Mouse (Mus musculus) ovary, postnatal 10 days (tissue): ENCODE measurements around the gene Txk.

Experiments
- DNase-seq: peaks from one replicate; pipeline ENCODE4 v3.0.0; 2022; ENCODE audit warnings: low spot score

Gene Txk

DNA sequence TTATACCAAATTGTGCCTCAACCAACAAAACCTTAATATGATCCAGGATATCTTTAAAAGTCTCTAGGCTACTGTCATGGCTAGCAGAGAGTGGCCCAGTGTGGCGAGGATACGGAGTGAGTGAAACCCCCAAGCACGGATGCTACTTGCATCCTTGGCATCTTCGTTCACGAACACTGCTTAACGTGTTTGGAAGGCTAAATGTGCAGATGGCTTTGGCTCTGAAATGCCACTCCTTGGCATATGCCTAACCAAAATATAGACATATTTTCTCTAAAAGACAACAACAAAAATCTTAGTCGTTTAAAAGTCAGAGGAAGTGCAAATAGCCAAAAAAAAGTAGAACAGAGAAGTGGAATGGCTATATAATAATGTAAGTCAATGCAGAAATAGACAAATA is 63.0 kb downstream of the Txk start:
- no peak for DNase-seq

DNA sequence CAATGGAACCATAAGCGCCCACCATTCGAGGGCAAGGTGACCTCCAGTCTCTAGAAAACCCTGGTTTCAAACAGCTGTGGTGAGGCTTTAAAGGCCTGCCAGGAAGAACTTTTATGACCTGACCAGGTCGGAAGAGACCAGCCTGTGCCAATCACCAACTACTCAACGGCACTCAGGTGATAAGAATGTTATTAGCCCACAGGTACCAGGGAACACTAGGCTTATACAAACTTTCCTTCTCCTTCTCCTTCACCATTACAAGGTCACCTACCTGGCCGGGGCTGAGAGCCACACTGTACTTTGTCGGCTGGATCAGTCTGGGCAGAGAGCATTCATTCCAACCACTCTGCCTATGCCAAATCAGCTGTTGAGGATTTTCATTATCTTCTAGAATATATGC is 71.1 kb downstream of the Txk start:
- DNase-seq = no peak

DNA sequence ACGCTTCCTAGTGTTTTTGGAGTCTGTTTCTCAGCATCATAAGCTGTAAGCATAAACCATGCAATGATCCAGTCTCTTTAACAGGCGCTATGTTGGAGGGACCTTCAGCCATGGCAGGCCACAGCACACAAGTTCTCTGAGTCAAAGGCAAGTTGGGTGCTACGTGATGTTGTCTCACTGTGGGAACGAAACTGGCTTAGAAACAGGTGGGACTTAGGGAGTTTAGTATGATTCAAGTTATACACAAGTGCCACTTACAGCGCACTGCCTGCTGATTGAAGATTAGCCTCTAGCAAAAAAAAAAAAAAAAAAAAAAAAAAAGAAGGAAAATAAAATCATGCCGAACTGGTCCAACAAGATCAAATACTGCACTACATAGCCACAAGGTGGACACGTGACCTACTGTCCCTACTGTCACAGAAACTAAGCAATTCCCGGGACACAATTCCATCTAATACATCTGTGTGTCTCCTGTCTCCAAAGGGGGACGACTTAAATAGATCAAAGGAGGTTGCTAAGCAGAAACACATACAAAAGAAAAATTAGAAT is 77.5 kb downstream of the Txk start:
- no peak for DNase-seq

DNA sequence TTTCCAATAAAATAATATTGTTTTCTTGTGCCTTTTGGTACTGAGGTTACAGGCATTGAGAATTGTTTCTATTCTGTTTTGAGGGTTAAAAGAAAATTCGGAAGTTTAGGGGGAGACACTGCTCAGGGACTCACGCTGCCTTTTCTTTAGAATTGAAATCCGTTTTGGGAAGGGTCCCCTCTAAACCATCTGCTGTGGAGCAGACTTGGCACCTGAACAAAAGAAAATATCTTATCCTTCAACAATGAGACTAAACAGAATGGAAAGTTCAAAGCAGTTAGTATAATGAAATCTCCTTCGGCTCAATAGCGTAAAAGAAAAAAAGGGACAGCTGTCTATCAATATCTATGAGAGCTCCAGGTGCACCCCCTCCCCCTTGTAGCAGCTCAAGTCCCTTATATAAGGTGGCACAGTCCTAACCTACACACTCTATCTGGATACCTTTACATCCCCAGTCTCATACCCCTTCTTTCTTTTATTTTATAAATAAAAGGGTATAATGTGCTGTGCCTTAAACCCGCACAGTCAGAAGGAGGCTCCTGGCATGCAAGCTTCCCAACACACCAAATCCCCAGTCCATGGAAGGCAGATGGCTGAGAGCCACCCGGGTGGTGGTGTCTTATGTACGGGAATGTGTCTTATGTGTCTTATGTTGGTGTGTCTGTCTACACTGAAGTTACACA is 81.4 kb downstream of the Txk start:
- no peak for DNase-seq

DNA sequence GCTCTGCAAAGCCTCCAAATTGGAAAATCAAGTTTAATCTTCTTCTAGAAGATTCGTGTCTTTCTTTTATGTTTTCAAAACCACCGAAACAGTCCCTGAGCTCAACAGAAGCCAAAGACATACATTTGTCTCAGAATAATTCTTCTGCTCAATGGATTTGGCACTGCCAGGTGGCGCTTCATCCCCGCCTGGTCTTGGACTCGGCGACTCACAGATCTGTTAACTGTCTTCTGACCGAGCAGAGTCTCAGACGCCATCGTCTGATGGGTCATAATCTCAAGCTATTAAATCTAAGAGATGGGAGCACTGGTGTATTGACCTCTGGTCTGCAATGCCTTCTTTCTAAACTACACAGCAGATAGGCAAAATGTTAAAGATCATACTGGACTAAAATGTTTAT is 84.2 kb downstream of the Txk start:
- no peak for DNase-seq

DNA sequence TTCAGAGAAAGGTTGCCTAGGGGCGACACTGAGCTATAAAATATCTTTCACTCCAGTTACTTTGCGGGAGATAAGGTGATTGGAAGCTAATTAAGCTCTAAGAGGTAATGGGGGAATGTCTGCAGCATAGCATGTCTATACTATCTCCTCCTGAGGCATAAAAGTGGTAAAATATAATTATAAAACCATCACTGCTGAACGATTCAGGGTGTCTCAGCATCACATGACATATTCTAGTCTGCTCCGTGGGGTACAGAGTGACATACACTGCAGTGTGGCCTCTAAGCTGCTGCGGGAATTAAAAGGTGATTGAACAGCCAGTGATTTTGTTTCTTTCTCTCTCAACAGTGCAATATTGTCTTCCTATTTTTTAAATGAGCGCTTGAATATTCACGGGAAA is 86.1 kb downstream of the Txk start:
- DNase-seq = no peak

DNA sequence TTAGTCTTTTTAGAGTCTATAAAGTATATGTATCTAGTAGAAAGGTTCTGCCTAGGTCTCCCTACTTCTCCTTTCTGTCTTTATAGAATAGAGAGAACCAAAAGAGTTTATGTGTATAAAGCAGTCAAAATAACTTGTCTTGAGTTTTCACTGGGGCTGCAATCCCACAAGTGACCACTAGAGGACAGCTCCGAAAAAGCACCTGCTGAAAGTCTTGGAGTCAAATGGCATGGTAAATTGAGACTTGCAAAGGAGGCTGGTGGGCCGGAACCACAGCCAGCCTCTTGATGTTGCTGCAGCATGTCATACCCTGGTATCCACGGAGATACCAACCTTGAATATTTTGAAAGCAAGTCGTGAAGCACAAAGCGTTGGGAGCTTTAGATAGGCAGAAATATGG is 87.3 kb downstream of the Txk start:
- DNase-seq = peak; percentile 33

DNA sequence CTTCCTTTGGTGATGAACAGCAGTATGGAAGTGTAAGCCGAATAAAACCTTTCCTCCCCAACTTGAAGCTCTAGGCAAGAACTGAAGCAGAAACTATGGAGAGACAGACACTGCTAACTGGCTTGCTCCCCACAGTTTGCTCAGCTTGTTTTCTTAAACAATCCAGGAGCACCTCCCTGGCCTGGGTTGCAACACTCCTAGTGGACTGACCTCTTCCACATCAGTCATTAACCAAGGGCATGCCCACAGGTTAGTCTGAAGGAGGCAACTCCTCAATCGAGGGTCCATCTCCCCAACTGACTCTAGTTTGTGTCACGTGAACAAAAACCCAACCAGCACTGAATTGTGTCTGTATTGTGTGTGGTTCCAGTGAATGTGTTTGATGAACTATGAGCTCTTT is 87.7 kb downstream of the Txk start:
- no peak for DNase-seq

DNA sequence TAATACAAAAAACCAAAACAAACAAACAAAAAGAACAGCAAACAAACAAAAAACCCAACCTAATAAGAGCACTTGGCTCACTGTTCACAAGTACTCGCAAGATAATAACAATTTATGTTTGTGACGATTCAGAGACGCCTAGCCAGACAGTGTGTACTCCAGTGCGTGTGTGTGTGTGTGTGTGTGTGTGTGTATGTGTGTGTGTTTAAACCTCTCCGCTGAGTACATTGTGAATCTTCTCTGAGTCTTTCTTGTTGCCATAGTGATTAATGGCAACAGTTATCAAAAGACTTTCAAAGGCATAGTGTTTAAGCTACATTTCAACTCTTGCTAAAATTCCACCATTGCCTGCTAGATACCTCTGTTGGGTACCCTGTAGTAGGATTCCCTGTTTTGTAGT is 88.5 kb downstream of the Txk start:
- DNase-seq = no peak

DNA sequence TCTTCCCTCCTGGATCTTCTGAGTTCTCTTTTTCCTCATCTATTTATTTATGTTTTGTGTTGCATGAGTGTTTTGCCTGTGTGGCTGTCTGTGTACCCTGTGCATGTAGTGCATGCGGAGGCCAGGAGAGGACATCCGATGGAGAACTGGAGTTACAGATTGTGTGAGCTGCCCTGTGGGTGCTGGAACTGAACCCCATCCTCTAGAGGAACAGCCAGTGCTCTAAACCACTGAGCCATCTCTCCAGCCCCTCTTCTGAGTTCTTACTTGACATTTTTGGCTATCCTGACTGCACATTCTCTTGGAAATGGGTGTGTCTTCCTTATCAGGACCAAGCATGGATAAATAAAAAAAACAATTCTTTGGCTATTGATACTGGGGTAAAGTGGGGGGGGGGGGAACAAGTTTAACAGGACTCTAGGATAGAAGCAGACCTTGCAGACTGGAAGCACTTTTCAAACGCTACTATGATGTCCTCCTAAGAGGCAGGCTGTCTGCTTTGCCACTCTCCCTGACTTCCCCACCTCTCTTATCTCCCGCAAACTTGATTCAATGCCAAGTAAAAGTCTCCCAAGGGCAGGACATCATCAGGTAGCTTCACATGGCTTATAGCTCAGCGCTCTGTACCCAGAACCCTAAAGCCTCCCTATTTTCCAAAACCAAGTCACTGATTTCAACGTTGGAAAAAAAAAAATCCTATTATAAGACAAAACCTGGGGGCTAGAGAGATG is 91.4 kb downstream of the Txk start:
- DNase-seq = no peak

DNA sequence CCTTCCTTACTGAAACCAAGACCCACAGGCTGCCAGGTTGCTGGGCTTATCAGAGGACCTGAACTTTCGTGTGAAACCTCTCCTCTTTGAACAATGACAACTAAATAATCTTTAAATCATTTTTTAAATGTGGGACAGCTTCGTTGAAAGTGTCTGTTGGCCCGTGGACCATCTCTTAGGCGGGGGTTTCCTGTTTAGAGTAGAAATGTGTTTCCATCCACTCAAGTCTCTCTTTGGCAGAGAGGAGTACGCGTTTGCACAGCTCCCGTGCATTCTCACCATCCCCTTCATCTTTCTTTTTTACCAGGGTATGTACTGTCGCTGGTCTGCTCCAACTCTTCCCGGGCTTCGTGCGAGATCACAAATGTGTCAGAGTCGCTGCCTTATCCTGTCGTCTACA is 94.2 kb downstream of the Txk start:
- no peak for DNase-seq

DNA sequence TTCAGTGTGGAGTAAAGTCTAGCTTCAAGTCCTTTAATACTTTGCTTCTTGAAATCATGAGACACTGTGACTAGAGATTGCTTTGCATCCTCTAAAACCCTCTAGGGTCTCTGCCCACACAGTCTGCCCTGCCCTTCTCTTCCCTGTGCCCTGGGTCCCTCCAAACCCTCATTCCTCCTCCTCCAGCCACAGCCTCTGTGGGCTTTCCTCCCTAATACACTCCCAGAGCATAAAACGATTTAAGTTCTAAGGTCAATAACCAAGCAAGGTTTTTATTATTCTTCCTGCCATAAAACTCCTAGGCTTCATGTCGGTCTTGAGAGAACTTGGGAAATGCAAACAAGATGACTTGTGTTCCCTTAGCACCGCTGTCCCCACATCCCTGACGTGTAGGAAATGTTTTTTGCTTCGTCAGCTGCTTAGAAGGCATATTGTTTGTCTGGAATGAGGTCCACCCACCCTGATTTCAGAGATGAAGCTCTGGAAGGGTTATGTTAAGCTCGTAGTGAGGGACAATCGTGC is 96.2 kb downstream of the Txk start:
- no peak for DNase-seq

DNA sequence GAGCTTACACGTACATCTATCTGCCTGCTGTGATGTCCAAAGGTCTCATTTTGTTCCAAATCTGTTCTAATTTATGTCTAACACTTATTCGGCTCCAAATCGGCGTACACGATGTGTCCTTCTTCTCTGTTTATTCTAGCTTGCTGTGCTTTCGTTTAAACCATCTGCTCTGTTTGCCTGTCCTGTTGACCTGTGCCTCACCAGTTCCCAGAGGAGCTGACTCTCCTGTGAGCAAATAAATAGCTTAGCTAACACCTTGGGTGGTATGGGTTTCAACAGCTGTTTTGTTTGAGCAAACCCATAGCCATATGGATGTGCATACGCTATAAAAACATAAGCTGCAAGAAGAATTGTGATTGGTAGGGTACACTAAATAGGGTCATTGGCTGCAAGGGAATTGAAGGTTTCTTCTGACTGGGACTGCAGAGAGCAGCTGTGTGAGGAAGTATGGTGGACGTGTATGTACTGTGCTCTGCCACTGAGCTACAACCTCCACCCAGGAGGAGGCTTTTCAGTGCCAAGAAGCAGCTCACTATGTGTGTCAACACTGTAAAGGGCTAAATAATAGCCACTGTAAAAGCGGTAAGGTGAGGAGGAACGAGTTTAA is 99.4 kb downstream of the Txk start:
- no peak for DNase-seq

DNA sequence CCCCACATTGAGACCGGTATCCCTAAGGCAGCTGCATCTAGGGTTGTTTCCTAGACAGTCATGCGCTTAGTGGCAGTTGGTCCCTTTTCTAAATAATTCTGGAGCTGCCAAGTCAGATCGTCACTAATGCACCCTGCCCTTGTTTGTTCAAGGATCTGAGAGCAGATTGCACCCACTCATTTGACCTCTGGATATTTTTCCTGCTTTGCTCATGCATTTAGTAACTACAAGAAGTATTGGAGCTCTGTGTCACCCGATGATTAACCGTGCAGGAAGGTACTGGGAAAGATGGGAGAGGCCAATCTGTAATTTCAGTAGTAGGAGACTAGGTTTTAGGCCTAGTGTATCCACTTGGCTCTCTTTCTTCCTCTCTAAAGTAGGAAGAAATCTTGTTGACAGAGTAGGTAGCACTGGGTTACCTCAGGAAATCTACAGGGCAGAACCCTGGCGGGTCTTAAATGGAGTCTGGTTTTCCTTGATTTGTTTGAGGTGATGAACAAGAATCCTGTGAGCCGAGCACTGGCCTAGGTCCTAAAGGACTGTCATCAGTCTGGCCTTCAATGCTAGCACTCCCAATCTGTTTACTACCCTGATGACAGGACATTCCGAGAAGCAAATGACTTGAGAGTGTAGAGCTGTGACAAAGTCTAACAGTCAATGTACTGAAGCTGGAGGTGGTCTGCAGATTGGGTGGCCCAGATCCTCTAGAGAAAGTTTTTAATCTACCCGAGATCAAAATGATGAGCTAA is 103.4 kb downstream of the Txk start:
- DNase-seq = no peak

DNA sequence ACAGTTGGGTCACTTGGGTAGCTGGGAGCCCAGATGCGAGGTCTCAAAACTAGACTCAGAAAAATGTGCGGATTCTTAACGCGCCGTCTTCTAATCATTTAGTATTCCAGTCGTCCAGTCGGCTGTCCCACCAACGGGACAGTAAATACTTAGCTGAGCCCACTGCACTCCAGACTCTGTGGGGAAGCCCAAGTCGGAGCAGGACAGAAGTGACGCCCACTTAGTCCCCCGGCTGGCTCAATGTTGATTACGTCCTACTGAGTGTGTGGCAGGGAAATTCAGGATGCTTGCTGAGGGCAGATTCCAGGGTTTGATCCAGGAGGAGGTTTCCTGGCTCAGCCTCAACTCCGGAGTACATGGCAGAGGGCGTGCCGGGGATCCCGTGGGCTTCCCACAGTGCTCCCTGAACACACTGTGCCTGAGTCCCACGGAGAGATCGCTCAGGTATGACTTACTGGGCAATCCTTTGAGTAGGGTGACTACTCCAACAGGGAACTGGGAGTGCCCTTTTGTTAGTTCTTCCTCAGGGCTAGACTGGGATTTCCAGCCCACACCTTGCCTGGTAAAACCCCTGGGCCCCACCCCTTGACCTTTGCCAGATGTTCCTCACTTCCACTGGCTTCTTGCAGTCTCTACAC is 104.5 kb downstream of the Txk start:
- DNase-seq = no peak

DNA sequence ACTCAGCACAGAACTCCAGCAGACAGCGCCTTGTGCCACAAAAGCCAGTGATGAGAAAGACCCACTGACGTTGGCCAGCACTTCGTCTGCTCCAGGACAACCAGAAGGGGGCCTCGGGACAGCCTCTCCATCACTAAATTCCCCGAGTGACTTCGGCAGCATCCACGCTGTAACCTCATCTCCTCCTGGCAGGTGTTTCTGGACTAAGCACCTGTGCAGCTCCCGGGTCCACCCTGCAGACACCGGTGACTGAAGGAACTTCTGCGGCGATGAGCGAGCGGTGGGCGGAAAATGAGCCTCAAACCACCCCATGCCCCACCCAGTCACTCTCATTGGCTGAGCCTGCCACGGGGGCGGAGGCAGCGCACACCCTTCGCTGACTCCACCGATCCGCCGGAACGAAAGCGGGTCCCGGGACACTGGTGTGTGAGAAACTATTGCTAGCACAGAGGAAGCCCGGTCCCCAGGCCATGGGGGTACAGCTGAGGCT is 105.1 kb downstream of the Txk start, which contains the start of gene Nipal1:
Gene Nipal1 (plus strand): TSS at position 378 of the 490 bp plus-strand sequence.
- peak; percentile 7 for DNase-seq

DNA sequence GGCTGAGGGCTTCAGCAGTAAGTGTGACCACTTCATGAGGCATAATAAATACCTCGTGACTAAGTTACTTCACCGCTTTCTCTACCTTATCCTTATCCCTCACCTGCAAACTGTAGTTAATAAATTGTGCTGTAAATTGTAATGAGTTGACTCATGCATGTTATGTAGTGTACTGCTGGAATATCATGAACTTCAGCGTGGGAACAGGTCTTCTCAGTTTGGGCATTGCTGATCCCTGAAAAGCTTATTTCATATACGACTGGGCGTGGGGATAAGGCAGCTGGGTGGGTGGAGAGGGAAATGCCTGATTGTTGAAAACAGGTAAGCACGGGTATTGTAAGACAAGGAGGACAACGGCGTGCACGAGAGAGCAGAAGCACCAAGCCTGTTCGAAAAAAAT is 105.6 kb downstream of the Txk start:
- DNase-seq = no peak

DNA sequence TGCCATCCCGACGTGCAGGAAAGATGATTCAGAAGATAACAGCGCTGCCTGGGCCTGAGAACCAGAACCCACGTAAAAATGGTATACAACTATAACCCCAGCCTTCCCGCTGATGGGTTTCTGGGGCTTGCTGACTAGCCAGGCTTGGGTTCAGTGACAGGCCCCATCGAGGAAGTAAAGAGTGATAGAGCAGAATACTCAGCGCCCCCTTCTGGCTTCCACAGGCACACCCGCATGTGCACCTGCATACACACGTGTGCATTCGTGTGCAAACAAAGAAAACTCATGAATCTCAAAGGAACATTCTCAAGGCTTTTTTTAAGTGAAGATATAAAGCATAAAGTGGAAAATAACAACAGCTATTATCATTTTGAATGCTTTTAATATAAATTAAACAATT is 106.4 kb downstream of the Txk start:
- DNase-seq = no peak
